Mouse (Mus musculus) ES-E14 (cell line): ENCODE measurements around the gene Scd3. TPM values are rescaled to one million over a fixed set of nuclear protein-coding genes. Genes with fewer than 3 reads are reported as not detected.

ENCODE experiments used
- DNase-seq: peaks from one replicate; pipeline ENCODE4 v3.0.0-alpha.2; 2013; ENCODE audit warnings: low read depth, low spot score
- H3K27ac ChIP-seq: 2 replicates; pipeline ENCODE4 v1.5.1; 2012; ENCODE audit warnings: low read depth, mild to moderate bottlenecking, low read length, moderate library complexity, mixed read lengths; ENCODE audit not compliant: poor library complexity, insufficient read depth, severe bottlenecking
- H3K36me3 ChIP-seq: 2 replicates; pipeline ENCODE4 v1.6.1; 2012; ENCODE audit warnings: mild to moderate bottlenecking, low read length, moderate library complexity, mixed read lengths; ENCODE audit not compliant: control insufficient read depth, poor library complexity, insufficient read depth, severe bottlenecking
- H3K4me1 ChIP-seq, 2 experiments: fragments of 150-350 bp in 1 of 2; sonication (generic) in 1 of 2; 2 replicates each; pipeline ENCODE4 v1.6.1; 2012; ENCODE audit warnings: low read length in 2 of 2, mild to moderate bottlenecking in 1 of 2, mixed read lengths in 1 of 2; ENCODE audit not compliant: control insufficient read depth in 2 of 2, insufficient read depth in 2 of 2, poor library complexity in 1 of 2
- H3K4me3 ChIP-seq, 2 experiments: fragments of 150-350 bp in 1 of 2; sonication (generic) in 1 of 2; 2 replicates each; pipeline ENCODE4 v1.5.1; 2012; ENCODE audit warnings: low read length in 2 of 2, low read depth in 1 of 2, mild to moderate bottlenecking in 1 of 2, mixed read lengths in 1 of 2; ENCODE audit not compliant: insufficient read depth in 1 of 2, poor library complexity in 1 of 2, severe bottlenecking in 1 of 2
- H3K9ac ChIP-seq: 2 replicates; pipeline ENCODE4 v1.6.1; 2012; ENCODE audit warnings: low read depth, mild to moderate bottlenecking, low read length, mixed read lengths; ENCODE audit not compliant: poor library complexity, insufficient read depth, severe bottlenecking
- H3K9me3 ChIP-seq: fragments of 150-350 bp; sonication (generic); 2 replicates; pipeline ENCODE4 v1.6.1; 2012; ENCODE audit warnings: low read depth, mild to moderate bottlenecking, low read length; ENCODE audit not compliant: control insufficient read depth, insufficient read depth
- CHD2 ChIP-seq: IDR thresholded peaks from 2 replicates; pipeline ENCODE4 v1.6.1; 2014; ENCODE audit warnings: mild to moderate bottlenecking, low read depth, low read length, inconsistent platforms
- HCFC1 ChIP-seq: IDR thresholded peaks from 2 replicates; pipeline ENCODE4 v1.6.1; 2012; ENCODE audit warnings: low read length, inconsistent platforms, borderline replicate concordance; ENCODE audit not compliant: insufficient read depth
- MAFK ChIP-seq: IDR thresholded peaks from 2 replicates; pipeline ENCODE4 v1.6.1; 2014; ENCODE audit warnings: mild to moderate bottlenecking, low read depth, low read length, inconsistent platforms; ENCODE audit not compliant: insufficient read depth
- ZC3H11A ChIP-seq: IDR thresholded peaks from 2 replicates; pipeline ENCODE4 v1.6.1; 2012; ENCODE audit warnings: low read depth, mild to moderate bottlenecking, inconsistent platforms, low read length, borderline replicate concordance
- ZNF384 ChIP-seq: IDR thresholded peaks from 2 replicates; pipeline ENCODE4 v1.6.1; 2012; ENCODE audit warnings: low read depth, low read length, inconsistent platforms
- in situ Hi-C, 2 experiments: fragments of 600-800 bp; cut with MboI; formaldehyde crosslinking; loops; one replicate each; pipeline ENCODE4 v1.15.1; 2025; ENCODE audit warnings: low sequenced_read_pairs in 2 of 2, inconsistent platforms in 1 of 2; ENCODE audit not compliant: unreplicated experiment in 2 of 2
- total RNA-seq: library from RNA; depleted of rRNA; stranded (reverse); fragments of 300-350 nt; gene quantifications from 2 replicates; pipeline ENCODE4 v1.2.3, GENCODE M21; 2012

The Scd3 gene
- total RNA-seq, 1 experiment: 2.5 TPM

DNA sequence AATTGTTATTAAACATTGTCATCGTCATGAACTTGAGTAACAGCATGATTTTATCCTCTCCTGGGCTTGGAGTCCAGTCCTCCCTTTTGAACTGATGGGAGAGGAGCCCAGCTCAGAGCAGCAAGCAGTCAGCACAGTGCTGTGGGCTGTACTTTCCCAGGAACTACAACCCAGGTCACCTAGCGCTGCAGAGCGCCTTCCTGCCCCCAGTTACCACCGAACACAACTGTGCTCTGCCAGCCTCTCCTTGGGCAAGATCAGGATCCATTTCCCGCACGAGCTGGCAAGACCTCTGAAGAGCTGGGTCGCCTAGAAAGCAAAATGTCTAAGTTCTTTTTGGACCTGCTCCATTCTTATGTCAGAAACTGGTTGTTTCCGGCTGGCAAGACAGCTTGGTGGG is 28.2 kb upstream of the Scd3 start:
- Histone ChIP-seq H3K9ac (no peak overlapping the region), H3K4me3 (no peak overlapping the region), H3K9me3 (no peaks in the 10 kb centered on the region), H3K36me3 (no peaks in the 10 kb centered on the region), H3K27ac (no peak overlapping the region), H3K4me1 (no peaks in the 10 kb centered on the region)
- in situ Hi-C loops: no loop called here
- no peak for DNase-seq
- no peak for TF ChIP-seq MAFK
- no peak for TF ChIP-seq HCFC1
- TF ChIP-seq CHD2: no peak
- TF ChIP-seq ZNF384: no peak
- TF ChIP-seq ZC3H11A: no peak

- TF ChIP-seq CHD2: no peak
- no peak for TF ChIP-seq ZC3H11A
- no peak for TF ChIP-seq ZNF384
- no peak for TF ChIP-seq HCFC1
- no peak for TF ChIP-seq MAFK
- no peaks in the 10 kb centered on the region for H3K36me3 ChIP-seq
- no peaks in the 10 kb centered on the region for H3K4me1 ChIP-seq
- no peak for DNase-seq
- H3K9ac ChIP-seq: no peak overlapping the region
- in situ Hi-C loops: no loop called here
- no peak overlapping the region for H3K27ac ChIP-seq
- no peak overlapping the region for H3K4me3 ChIP-seq
- no peaks in the 10 kb centered on the region for H3K9me3 ChIP-seq
Observed at GRCm38 (mm10) chr19:44176741-44177140, 26.3 kb upstream of the Scd3 start.

GRCm38 (mm10) chr19:44180502-44180901 is 22.6 kb upstream of the Scd3 start:
- Histone ChIP-seq H3K4me3 (no peak overlapping the region), H3K4me1 (no peaks in the 10 kb centered on the region), H3K9me3 (no peaks in the 10 kb centered on the region), H3K27ac (no peak overlapping the region), H3K9ac (no peak overlapping the region), H3K36me3 (no peaks in the 10 kb centered on the region)
- in situ Hi-C loops: no loop called here
- no peak for DNase-seq
- no peak for TF ChIP-seq CHD2
- TF ChIP-seq HCFC1: no peak
- no peak for TF ChIP-seq ZNF384
- TF ChIP-seq MAFK: no peak
- TF ChIP-seq ZC3H11A: no peak

DNA sequence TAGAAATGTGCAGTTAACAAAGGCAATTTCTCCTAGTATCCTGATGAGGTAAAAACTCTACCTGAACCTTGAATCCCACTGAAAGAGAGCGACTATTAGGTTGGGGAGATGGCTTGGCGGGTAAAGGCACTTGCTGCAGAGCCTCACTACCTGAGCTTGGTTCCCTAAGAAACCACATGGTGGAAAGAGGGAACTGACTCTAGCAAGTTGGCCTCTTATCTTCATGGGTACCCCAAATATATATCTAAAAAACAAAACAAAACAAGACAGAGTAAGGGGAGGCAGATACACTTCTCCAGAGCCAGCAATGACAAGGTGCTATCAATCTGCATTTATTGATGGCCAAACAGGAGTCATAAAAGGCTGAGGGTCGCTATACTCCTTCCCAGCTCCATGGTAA is 19.1 kb upstream of the Scd3 start:
- TF ChIP-seq CHD2 (no peak), MAFK (no peak), HCFC1 (no peak), ZC3H11A (no peak), ZNF384 (no peak)
- Histone ChIP-seq H3K27ac (no peak overlapping the region), H3K9ac (no peak overlapping the region), H3K4me1 (no peaks in the 10 kb centered on the region), H3K36me3 (no peaks in the 10 kb centered on the region), H3K4me3 (no peak overlapping the region), H3K9me3 (no peaks in the 10 kb centered on the region)
- DNase-seq: no peak
- in situ Hi-C loops: no loop called here

DNA sequence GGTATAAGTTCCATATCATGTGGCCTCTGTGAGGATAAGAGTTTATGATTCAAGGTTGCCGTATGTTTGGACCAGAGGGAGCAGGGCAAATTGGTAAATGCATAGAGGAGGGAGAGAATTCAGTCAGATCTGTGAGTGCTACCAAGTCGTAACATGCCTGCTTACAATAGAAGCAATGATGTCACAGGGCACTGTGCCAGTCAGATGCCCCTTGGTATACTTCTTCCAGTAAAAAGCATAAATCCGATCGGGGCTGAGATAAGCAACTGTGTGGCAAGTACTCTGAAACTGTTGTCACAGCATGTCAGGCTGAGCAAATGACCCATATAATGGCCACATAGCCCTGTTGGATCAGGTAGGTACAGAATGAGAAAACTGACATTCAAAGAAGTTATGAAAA is 14.0 kb upstream of the Scd3 start:
- in situ Hi-C loops: no loop called here
- no peak overlapping the region for H3K27ac ChIP-seq
- no peak overlapping the region for H3K9ac ChIP-seq
- TF ChIP-seq MAFK (no peak), ZC3H11A (no peak), HCFC1 (no peak), CHD2 (no peak), ZNF384 (no peak)
- no peak for DNase-seq
- no peak overlapping the region for H3K4me3 ChIP-seq
- no peaks in the 10 kb centered on the region for H3K36me3 ChIP-seq
- no peaks in the 10 kb centered on the region for H3K4me1 ChIP-seq
- no peaks in the 10 kb centered on the region for H3K9me3 ChIP-seq
